Mouse (Mus musculus): ENCODE data around the gene Pla2g4a.

Gene Pla2g4a

GRCm38 (mm10) chr1:149960734-149961424 is at the start of gene Pla2g4a:
Pla2g4a (minus strand) TSS chr1:149961290.
- peak; percentile 7 to 8 for DNase-seq (ENCODE audit: low spot score in 2 of 2)

- DNase-seq (ENCODE audit: low spot score in 2 of 2) = no peak
Measured at GRCm38 (mm10) chr1:150010629-150010979, 49.5 kb upstream of the Pla2g4a start.

GRCm38 (mm10) chr1:150009968-150010628 is 49.0 kb upstream of the Pla2g4a start:
- no peak for DNase-seq (ENCODE audit: low spot score in 2 of 2)

- no peak for DNase-seq (ENCODE audit: low spot score in 2 of 2)
Measured at GRCm38 (mm10) chr1:150009134-150009533, 48.0 kb upstream of the Pla2g4a start.

GRCm38 (mm10) chr1:149975626-149976025 is 14.5 kb upstream of the Pla2g4a start:
- DNase-seq (ENCODE audit: low spot score in 2 of 2) = no peak

- no peak for DNase-seq (ENCODE audit: low spot score in 2 of 2)
Measured at GRCm38 (mm10) chr1:149965826-149966225, 4.7 kb upstream of the Pla2g4a start.

GRCm38 (mm10) chr1:149961425-149962303 is 574 bp upstream of the Pla2g4a start:
- DNase-seq (ENCODE audit: low spot score in 2 of 2) = no peak

GRCm38 (mm10) chr1:149960251-149960650 is 839 bp downstream of the Pla2g4a start:
- no peak for DNase-seq (ENCODE audit: low spot score in 2 of 2)

GRCm38 (mm10) chr1:149959069-149959468 is 2.0 kb downstream of the Pla2g4a start:
- no peak for DNase-seq (ENCODE audit: low spot score in 2 of 2)

GRCm38 (mm10) chr1:149955482-149955881 is 5.6 kb downstream of the Pla2g4a start:
- DNase-seq (ENCODE audit: low spot score in 2 of 2) = no peak

- no peak for DNase-seq (ENCODE audit: low spot score in 2 of 2)
Measured at GRCm38 (mm10) chr1:149954026-149954425, 7.1 kb downstream of the Pla2g4a start.

- no peak for DNase-seq (ENCODE audit: low spot score in 2 of 2)
Measured at GRCm38 (mm10) chr1:149952050-149952449, 9.0 kb downstream of the Pla2g4a start.

GRCm38 (mm10) chr1:149950656-149951055 is 10.4 kb downstream of the Pla2g4a start:
- no peak for DNase-seq (ENCODE audit: low spot score in 2 of 2)

- DNase-seq (ENCODE audit: low spot score in 2 of 2) = no peak
Measured at GRCm38 (mm10) chr1:149950254-149950653, 10.8 kb downstream of the Pla2g4a start.

- no peak for DNase-seq (ENCODE audit: low spot score in 2 of 2)
Measured at GRCm38 (mm10) chr1:149949334-149949733, 11.8 kb downstream of the Pla2g4a start.

GRCm38 (mm10) chr1:149948066-149948825 is 12.8 kb downstream of the Pla2g4a start:
- no peak for DNase-seq (ENCODE audit: low spot score in 2 of 2)

GRCm38 (mm10) chr1:149946993-149947392 is 14.1 kb downstream of the Pla2g4a start:
- DNase-seq (ENCODE audit: low spot score in 2 of 2) = no peak

GRCm38 (mm10) chr1:149946432-149946831 is 14.7 kb downstream of the Pla2g4a start:
- DNase-seq (ENCODE audit: low spot score in 2 of 2) = no peak

GRCm38 (mm10) chr1:149943611-149944010 is 17.5 kb downstream of the Pla2g4a start:
- no peak for DNase-seq (ENCODE audit: low spot score in 2 of 2)

- DNase-seq (ENCODE audit: low spot score in 2 of 2) = no peak
Measured at GRCm38 (mm10) chr1:149940301-149940700, 20.8 kb downstream of the Pla2g4a start.

GRCm38 (mm10) chr1:149939261-149940032 is 21.6 kb downstream of the Pla2g4a start:
- DNase-seq (ENCODE audit: low spot score in 2 of 2) = no peak

Measured in frontal cortex, postnatal 14 days (tissue).